Mouse (Mus musculus) splenic B cell, adult 2 months (primary cell): ENCODE results near the gene Glyat.
"Not testable (repeated sequence)": the region's sequence is repeated elsewhere in the genome, so short reads cannot be mapped to it uniquely, and the experiment has no call there.

ENCODE experiments used
- DNase-seq: peaks from one replicate; pipeline ENCODE4 v3.0.0-alpha.2; 2011; ENCODE audit warnings: low read depth, low spot score
- H3K27me3 ChIP-seq: 2 replicates; pipeline ENCODE4 v1.6.1; 2012; ENCODE audit warnings: mild to moderate bottlenecking, low read length, moderate library complexity, mixed read lengths; ENCODE audit not compliant: control insufficient read depth, poor library complexity, insufficient read depth, severe bottlenecking
- H3K36me3 ChIP-seq: 2 replicates; pipeline ENCODE4 v1.6.1; 2012; ENCODE audit warnings: mild to moderate bottlenecking, low read length, moderate library complexity, mixed read lengths; ENCODE audit not compliant: control insufficient read depth, poor library complexity, insufficient read depth, severe bottlenecking

Gene Glyat

DNA sequence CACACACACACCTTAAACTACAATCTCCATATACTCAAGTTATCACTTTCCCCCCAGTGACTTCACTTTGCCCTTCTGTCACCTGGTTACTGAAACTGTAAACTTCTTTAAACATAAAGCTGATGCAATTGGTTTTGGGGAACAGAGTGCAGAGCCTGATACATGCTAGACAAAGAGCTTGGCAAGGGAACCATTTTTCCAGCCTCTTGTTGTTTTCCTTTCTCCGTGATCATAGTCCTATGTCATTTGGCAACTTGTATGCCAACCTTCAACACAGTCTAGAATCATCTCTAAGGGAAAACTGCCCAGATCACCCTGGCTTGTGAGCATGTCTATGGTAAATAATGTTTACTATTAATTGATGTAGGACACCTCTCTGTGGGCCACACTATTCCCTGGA, 4.9 kb downstream of the Glyat start:
- H3K27me3 ChIP-seq, result no peaks in the 10 kb centered on the region
- no peak for DNase-seq
- H3K36me3 ChIP-seq, result no peaks in the 10 kb centered on the region

DNA sequence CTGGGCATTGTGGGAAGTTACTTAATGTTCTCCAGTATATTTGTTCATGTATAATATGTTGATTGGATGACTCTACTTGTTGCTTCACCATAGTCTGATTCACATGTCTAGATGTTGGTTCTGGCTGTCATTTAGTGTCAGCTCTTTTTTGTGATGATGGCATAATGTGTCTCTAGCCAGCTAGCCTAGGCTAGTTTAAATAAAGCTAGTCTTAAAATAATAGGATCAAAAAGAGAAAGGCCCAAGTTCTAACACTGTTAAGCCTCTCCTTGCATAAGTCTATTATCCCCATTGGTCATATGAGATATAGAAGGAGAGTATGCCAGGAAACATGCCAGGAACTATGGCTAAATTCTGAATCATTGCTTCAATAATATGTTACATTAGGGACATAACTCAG, 16.4 kb downstream of the Glyat start:
- no peaks in the 10 kb centered on the region for H3K36me3 ChIP-seq
- H3K27me3 ChIP-seq, result no peaks in the 10 kb centered on the region
- DNase-seq, result no peak

DNA sequence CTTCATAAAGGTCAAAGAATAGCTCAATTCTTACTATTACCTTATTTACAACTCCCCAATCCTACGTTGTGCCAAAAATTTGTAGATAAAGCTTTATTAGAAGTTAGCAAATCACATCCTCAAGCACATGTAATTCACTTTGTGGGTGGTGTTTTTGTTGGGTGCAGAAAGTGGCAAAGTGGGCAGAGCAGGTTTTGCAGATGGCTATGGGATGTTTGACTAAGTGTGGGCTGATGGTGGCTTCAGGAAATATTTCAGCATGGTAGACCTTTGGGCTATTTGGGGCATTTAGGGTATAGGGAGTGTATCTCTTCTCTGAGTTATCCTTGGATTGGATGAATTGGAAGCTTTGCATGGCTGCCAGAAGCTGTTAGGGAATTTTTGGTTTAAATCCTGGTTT, 33.0 kb downstream of the Glyat start:
- no peaks in the 10 kb centered on the region for H3K36me3 ChIP-seq
- DNase-seq, result no peak
- H3K27me3 ChIP-seq, result no peaks in the 10 kb centered on the region

DNA sequence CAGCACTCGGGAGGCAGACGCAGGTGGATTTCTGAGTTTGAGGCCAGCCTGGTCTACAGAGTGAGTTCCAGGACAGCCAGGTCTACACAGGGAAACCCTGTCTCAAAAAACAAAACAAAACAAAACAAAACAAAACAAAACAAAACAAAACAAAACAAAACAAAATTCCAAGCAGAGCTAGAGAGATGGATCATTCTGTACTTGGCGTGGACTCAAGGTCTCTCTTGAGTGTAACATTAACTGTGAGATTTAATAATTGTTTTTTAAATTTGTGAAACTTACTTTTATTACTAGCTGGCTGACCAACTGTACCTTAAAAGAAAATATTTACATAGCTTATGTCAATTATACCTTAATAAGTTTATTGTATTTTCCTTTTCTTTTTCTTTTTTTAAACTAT, 35.5 kb downstream of the Glyat start:
- H3K36me3 ChIP-seq, result not testable (repeated sequence)

DNA sequence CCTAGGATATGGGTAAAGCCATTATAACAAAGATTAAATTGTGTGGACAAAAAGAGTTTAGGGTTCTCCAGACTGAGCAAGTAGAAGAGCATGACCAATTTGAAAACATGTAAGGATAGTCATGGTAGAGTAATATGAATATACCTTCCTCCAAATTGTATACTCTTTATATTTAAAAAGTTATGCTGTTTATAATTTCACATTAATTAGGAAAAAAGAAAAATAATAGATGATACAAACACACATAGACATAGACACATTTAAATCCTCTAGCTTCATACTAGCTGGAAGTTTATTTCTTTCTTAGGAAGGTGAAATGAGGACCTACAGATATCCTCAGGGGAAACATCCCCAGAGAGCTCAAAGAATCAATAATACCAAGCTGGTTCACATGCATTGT, 37.0 kb downstream of the Glyat start, which contains the start of gene Olfr1442:
Gene Olfr1442, plus strand, starts transcription at position 301 of the 400 bp plus-strand sequence.
- Histone ChIP-seq H3K36me3 (no peaks in the 10 kb centered on the region), H3K27me3 (no peaks in the 10 kb centered on the region)
- DNase-seq, result no peak

More for the DNA sequence above, 35.5 kb downstream of the Glyat start:
- H3K27me3 ChIP-seq, DNase-seq: not testable (repeated sequence)

DNA sequence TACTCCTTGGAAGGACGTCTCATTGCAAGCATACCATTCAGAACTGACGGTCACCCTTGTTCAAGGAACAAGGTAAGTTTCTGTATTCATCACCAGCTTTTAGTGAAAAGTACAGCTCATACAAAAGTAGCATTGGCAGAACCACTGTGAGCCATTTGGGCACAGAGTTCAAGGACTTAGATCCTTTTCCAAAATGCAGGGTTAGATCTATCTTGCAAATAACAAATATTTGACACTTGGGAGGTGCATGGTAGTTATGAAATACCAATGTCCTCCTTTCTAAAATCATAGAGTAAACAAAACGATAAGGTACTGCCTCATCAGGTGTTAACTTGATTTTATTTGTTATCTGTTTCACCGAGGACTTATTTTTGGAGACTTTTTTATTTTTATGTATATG, 37.9 kb downstream of the Glyat start:
- H3K27me3 ChIP-seq, result no peaks in the 10 kb centered on the region
- DNase-seq, result no peak
- H3K36me3 ChIP-seq, result no peaks in the 10 kb centered on the region

DNA sequence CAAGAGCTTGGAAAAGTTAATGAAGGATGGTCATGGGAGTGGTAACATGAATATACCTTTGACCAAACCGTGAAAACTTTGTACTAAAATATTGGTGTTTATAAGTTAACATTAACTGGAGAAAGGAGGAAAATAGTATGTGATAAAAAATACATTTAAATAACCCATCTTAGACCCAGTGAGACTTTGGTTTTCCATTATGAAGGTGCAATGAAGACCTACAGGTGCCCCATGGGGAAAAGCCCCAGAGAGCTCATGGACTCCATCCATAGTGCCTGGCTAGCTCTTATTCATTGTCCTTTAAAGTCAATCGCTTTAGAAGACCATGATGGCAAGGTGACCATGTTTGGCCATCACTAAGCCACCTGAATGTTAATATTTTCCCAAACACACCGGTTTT, 44.7 kb downstream of the Glyat start, which contains the start of gene Olfr1443:
Gene Olfr1443, plus strand, starts transcription at position 301 of the 400 bp plus-strand sequence.
- H3K36me3 ChIP-seq, result no peaks in the 10 kb centered on the region
- no peak for DNase-seq
- H3K27me3 ChIP-seq, result no peaks in the 10 kb centered on the region

DNA sequence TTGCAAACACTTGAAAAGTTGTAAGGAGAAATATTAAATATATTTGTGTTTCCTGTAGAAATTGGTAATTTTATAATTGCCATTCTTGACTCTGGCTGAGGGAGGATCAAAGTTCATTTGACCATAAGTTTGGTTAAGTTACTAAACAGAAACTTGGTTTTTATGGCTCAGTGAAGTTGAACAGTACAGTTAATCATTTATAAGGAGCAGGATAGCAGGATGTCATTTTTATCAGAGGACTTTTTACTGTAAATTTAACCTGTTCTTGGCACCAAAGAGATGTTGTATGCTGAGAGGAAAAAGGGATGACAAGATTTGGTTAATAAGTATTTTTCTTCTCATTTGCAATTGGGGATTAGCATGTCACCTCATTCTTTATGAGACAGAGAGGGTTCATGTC, 51.5 kb downstream of the Glyat start:
- H3K27me3 ChIP-seq, result no peaks in the 10 kb centered on the region
- DNase-seq, result no peak

DNA sequence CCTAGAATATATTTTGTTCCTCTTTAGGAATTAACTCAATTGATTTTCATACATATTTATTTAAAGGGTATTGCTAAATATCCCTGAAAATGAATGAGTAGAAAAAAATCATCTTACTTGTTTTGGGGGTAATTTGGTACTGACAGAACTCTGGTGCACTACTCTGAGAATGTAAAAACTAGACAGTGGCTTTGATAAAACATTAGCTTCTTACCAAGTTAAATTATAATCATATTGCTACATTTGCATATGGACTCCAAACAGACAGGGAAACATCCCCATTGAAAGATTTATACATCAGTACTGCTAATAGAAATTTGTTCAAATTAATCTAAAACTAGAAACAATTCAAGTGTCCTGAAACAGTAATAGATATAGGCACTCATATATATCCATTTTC, 52.1 kb downstream of the Glyat start:
- no peak for DNase-seq
- Histone ChIP-seq H3K36me3 (no peaks in the 10 kb centered on the region), H3K27me3 (no peaks in the 10 kb centered on the region)

More for the DNA sequence above, 51.5 kb downstream of the Glyat start:
- H3K36me3 ChIP-seq, result no peaks in the 10 kb centered on the region

DNA sequence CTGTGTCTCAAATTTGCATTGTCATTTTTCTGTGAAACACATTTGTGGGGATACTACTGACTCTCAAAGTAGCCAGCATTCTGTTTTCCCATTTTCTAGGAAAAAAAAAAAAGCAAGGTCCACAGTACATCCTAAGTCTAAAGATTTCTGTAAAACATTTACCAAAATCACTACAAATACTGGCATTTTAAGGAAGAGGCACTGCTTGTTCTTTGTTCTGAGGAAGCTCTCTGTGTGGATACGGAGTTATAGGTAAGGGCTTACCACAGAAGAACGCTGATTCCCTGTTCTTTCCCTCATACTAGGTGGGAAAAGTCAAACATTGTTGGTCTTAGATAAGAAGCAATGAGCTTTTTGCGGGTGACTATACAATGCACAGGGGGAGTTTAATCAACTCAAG, 62.5 kb downstream of the Glyat start, which contains the start of gene Keg1:
Gene Keg1, plus strand, starts transcription at position 197 of the 400 bp plus-strand sequence.
- no peak for DNase-seq
- Histone ChIP-seq H3K36me3 (no peaks in the 10 kb centered on the region), H3K27me3 (no peaks in the 10 kb centered on the region; the same call in 1 of the 2 replicates)

DNA sequence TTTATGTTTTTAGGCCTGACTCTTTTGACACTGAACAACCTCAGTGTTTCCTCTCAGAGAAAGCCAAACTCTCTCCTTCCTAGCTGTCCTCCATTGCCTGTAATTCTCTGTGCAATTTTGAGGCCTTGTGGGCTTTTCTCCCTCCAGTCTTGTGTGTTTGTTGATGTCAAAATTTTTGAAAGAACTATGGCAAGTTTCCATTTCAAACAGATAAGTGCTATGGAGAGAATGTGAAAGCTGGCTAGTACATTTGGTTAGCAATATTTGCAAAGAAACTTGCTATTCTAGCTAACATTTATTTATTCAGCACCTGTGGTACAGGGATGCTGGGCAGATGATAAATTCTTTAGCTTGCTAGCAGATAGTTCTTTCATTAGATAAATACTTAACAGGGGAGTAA, 63.1 kb downstream of the Glyat start:
- Histone ChIP-seq H3K36me3 (no peaks in the 10 kb centered on the region), H3K27me3 (no peaks in the 10 kb centered on the region; the same call in 1 of the 2 replicates)
- no peak for DNase-seq
